Mouse (Mus musculus): ENCODE results near the gene Pcnx2.

- TF ChIP-seq EP300 (IDR thresholded peaks at IDR 0.05; ENCODE audit: low read length) (no peak), CTCF (conservative IDR thresholded peaks at IDR 0.05 in 1 of 2, IDR thresholded peaks at IDR 0.05 in 1 of 2; ENCODE audit: low read depth in 2 of 2, low read length in 2 of 2) (no peak)
Observed at GRCm38 (mm10) chr8:125796970-125797369, 101.1 kb downstream of the Pcnx2 start.
